Mouse (Mus musculus) layer of hippocampus, adult 11-12 months (tissue): Measurements from ENCODE around the gene Csk.
A peak's percentile ranks its signal among the peaks of the same experiment; 100 is the strongest.

ENCODE experiments used
- DNase-seq: peaks from one replicate; pipeline ENCODE4 v3.0.0; 2022; ENCODE audit warnings: low spot score

Csk gene

DNA sequence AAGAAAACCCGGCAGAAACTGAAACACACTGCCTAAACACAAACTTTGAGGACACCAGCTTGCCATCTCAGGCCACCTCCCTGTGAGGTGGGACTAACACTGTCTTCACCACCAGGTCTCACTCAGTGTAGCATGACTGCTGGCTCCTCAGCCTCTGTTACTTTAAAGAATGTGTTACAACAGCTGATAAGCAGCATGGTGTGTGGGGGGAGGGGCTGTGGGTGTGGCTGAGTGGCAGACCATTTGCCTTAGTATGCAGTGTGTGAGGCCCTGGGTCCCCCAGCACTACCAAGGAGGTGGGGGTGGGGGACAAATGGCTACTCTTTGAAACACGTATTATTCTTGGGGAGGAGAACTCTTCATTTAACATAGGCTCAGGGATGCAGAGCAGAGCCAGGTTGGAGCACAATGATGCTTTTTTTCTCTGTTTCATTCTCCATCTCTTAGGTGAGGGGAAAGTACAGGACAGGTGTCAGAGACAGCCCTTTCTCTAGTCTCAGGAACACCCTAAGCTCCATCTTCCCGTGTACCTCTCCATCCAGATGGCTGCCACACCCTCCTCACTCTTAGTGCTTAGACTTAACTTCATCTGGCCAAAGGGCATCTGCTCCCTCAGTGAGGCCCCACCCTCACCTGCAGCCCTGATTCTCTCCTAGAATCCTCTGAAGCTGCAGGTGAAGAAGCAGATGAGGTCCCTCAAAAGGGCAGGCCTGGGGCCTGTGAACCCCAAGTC, 52.6 kb downstream of the Csk start:
- DNase-seq: no peak

DNA sequence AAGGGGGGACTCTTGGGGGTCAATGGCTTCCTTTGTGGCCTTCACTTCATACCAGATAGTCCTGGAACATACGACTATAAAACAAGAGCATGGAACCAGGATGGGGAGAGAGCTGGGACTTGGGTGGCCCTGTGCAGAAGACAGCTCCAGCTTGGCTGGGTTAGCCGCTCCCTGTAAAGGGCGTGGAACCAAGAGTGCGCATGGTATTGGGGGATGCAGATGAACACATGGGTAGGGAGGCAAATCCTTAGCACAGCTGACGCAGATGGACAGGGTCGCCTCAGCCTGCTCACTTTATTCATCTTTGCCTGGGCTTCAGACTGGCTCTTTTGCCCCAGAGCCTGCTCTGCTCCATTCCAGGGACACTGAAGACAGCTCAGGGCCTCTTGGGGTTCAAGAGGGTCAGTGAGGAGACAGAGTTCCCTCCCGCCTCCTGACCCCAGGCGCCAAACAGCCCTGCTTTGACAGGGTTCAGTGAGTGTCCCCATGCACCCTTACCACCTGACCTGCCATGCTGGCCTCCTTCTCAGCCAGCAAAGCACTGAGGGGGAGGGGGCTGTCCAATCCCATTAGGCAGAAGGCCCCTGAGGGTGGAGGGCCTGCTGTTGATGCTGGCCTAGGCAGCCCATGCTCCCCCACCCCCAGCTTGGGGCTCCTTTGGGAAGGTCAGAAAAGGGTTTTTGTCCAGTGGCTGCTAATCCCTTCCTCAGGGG, 54.4 kb downstream of the Csk start:
- DNase-seq: no peak

DNA sequence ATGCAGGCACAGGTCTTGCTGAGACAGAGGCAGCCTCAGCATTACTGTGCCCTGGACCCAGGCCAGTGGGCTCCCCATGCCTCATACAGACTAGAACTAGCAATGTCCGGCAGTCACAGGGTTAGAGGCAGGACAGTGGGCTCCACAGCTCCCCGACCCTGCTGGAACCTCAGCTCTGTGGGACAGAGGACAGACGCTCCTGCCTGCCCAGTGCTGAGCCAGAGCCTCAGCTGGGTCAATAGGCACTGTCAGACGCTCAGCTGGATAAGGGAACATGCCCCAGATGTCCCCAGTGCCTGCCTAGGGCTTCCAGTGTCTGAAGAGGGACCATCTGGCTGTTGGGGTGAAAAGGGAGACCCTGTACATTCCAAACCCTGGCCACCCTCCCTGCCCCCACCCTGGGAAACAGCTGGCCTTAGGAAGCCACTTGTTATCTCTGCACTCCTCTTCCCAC, 55.5 kb downstream of the Csk start:
- no peak for DNase-seq

DNA sequence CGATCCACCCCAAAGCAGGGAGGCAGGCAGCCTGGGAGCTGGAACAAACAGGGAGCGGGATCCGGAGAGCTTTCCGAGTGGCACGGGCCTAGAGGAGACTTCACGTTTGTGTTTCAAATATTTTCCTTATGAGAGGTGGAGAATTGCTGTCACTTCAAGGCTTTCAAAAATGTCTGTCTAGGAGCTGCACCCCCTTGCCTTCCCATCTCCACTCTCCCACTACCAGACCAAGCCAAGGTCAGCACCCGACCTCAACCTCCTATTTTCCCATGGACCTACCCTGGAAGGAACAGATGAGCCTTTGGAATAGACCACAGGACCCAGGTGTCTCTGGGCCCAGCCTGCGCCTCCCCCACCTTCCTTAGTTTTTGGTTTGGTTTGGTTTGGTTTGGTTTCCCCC, 56.2 kb downstream of the Csk start:
- DNase-seq: no peak

DNA sequence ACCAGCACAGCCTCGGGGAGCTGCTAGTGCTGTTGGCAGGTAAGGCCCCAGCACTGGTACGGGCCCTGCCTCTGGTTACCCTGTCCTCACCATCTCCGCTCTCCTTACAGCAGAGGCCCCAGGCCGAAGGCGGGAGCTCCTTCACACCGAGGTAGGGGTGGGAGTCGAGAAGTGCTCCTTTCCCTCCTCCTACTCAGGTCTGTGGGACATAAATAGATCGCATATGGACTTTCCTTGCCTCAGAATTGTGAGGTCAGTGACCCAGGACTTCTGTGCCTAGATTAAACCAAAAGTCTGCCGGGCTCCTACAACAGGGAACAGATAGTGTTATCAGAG, 59.3 kb downstream of the Csk start:
- DNase-seq: no peak

DNA sequence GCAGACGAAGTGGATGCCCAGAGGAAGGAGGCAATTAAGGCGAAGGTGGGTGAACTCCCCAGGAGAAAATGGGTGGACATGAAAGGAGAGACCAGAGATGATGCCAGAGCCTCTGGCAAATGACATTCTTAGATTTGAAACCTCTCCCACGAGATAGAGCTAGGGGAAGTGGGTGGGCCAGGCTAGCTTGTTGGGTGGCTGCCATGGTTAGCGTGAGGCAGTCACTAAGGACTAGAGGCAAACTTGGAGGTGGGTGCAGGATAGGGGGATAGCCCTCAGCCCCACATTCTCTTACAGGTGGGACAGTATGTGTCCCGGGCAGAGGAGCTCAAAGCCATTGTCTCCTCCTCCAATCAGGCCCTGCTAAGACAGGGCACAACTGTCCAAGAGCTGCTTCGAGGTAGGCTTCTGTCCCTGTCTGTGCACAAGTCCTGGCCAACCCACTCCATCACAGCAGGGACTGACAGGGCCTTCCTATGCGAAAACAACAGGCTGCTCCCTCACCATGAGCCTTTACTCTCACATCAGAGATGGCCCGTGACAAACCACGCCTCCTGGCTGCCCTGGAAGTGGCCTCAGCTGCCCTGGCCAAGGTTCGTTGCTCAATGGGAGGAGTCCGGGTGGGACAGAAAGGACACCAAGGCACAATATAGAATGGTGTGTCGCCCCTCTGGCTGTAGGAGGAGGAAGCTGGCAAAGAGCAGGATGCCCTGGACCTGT, 59.8 kb downstream of the Csk start:
- no peak for DNase-seq

DNA sequence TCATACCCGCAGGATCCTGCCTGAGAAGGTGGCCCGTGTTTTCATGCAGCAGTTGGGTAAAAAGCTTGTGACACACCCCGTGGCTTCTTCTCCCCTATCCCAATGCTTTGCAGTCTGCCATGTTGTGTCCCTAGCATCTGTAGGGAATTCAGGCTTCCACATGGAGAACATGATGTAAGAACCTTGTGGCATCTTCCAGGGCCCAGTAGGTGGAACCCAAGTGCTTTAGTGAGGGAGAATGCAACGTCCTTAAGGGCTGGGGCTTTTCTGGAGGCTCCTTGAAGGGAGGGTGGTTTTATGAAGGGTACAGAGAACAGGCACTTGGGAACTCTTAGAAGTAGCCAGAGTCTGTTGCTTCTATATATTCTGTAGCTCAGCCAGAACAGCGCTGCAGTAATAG, 62.7 kb downstream of the Csk start:
- peak; percentile 37 for DNase-seq

DNA sequence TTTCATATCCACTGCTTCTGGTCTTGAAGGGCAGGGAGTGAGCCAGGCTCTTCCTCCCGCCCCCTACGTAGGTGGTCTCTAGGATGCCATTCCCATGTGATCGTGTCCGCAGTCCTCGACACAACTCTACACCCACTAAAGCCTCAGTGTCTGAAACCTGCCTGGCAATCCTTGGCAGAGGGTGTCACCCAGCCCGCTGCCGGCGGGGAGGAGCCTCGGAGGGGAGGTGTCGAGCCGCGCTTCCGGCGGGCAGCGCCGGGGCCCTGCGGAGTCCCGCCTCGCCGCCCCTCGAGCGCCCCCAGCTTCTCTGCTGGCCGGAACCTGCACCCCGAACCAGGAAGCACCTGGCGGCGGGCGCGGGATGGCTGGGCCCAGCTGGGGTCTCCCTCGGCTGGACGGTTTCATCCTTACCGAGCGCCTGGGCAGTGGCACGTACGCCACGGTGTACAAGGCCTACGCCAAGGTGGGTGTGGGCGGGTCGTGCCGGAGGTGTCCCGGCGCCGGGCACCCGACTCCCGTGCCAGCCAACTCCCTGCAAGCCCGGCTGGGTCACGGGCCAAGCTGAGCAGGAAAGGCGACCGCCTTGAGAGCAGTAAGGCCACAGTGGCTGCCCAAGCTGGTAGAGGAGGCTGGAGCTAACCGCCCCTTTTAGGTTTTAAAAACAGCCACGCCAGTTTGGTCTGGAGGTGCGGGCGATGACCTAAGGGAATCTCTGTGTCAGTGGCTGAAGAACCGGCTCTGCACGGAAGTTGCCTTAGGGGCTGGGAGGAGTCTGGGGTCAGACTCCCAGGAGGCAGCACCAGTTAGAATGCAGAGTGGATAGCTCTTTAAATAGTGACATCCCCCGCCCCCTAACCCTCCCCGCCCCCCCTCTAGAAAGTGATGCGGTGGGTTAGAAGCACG, 64.0 kb downstream of the Csk start, which contains the start of gene Ulk3:
Gene Ulk3 (plus strand): TSS at position 229 of the 903 bp plus-strand sequence.
- peak; percentile 75 for DNase-seq

DNA sequence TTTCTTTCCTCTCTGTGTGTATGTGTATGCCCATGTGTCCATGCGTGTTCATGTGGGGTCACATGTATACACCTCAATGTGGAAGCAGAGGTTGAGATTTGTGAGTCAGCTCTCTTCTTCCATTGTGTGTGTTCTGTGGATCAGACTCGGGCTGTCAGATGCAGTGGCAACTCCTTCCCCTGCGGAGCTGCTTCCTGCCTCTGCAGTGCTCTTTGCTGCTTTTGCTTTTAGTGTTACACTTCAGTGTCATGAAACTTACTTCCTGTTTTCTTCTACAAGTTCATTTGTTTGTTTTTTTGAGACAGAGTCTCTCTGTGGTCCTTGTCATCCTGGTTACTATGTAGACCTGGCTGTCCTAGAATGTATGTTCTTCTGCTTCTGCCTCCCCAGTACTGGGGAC, 68.4 kb downstream of the Csk start:
- DNase-seq: no peak

DNA sequence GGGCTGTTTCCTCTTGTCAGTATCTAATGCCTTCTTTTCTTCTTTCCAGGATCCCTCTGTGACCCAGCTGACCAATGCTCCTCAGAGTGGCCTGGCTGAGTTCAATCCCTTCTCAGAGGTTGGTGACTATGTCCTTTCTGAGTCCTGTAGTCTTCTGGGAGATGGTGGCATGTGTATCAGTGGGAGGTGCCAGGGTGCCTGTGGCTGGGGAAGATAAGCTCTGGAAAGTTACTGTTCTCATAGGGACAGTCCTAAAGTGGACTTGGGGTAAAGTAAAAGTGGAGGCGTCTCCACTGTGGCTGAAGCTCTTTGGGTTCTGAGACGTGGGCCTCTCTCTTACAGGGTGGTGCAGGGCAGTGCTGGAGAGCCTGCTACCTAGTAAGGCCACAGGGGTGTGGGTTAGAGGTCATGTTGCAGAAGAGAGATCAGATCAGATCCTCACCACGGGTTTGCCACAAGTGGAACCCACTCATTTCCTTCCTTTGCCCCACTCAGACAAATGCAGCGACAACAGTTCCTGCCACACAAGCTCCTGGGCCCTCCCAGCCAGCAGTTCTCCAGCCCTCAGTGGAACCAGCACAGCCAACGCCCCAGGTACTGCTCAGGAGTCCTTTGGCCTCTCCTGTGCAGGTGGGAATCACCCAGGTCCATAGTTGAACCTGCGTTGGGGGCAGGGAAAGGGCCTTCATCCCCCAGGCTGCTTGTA, 76.1 kb downstream of the Csk start:
- no peak for DNase-seq
